Mouse (Mus musculus) thymus, adult 18-20 months (tissue): ENCODE results near the gene Disp2.
A peak's percentile ranks its signal among the peaks of the same experiment; 100 is the strongest.

ENCODE experiments used
- DNase-seq, 2 experiments: peaks; one replicate each; pipeline ENCODE4 v3.0.0; 2022; ENCODE audit warnings: mixed read lengths in 2 of 2

Disp2 gene

DNA sequence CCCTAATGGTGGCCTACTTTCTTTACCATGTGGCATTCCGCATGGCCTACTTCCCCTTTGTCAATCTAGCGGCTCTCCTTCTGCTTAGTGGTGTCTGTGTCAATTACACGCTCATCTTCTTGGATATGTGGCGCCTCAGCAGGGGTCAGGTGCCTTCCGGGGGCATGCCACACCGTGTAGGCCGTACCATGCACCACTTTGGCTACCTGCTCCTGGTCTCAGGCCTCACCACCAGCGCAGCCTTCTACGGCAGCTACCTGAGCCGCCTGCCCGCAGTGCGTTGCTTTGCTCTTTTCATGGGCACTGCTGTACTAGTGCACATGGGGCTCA is 10.7 kb downstream of the Disp2 start:
- no peak for DNase-seq

GRCm38 (mm10) chr2:118790551-118791525 is 11.3 kb downstream of the Disp2 start:
- DNase-seq = no peak

DNA sequence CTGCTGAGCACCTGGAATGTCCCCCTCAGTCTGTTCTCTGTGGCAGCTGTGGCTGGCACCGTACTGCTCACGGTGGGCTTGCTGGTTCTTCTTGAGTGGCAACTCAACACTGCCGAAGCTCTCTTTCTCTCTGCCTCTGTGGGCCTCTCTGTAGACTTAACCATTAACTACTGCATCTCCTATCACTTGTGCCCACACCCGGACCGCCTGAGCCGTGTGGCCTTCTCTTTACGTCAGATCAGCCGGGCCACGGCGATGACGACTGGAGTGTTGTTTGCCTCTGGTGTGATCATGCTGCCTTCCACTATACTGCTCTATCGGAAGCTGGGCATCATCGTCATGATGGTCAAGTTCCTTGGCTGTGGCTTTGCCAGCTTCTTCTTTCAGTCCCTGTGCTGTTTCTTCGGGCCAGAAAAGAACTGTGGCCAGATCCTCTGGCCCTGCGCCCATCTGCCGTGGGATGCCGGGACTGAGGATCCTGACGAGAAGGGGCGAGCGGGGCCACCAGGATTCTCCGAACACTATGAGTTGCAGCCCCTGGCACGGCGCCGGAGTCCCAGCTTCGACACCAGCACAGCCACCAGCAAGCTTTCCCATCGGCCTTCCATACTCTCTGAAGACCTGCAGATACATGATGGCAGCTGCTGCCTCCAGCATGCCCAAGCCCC is 12.2 kb downstream of the Disp2 start:
- no peak for DNase-seq

DNA sequence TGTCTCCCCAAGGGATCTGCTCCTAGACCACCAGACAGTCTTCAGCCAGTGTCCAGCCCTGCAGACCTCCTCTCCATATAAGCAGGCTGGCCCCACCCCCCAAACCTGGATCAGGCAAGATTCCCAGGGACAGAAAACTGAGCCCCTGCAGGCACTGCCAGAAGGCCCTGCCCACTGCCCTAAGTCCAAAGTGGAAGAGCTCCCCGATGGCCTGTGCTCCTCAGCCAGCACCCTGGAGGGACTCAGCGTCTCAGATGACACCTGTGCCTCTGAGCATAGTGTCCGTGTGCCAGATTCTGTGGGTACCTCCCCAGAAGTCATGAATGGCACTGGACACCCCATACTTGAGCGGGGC is 12.7 kb downstream of the Disp2 start:
- no peak for DNase-seq

GRCm38 (mm10) chr2:118793636-118794035 is 14.1 kb downstream of the Disp2 start:
- no peak for DNase-seq

GRCm38 (mm10) chr2:118802542-118803118 is 23.1 kb downstream of the Disp2 start:
- no peak for DNase-seq

- DNase-seq = no peak
Measured at GRCm38 (mm10) chr2:118804474-118804873, 25.0 kb downstream of the Disp2 start.

GRCm38 (mm10) chr2:118805137-118805536 is 25.6 kb downstream of the Disp2 start:
- DNase-seq = no peak

- no peak for DNase-seq
Measured at GRCm38 (mm10) chr2:118805756-118806155, 26.2 kb downstream of the Disp2 start.

- DNase-seq = no peak
Measured at GRCm38 (mm10) chr2:118806860-118807259, 27.3 kb downstream of the Disp2 start.

DNA sequence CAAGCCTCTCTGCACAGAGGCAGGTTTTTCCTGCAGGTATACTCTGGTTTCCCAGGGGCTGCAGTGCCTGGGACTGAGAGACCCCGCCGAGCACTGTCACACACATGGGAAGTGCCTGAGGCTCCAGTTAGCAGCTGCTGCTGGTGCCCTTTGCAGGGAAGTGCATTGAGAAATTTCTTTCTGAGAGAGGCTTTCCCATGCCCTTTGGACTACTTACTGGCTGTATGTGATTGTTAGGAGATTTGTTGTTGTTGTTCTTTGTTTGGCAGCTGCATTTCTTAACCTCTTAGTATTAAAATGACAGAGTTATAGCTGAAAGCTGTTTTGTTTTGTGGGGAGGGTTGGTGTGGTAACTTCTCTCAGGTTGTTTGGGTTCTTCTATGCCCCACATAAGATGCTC is 31.3 kb downstream of the Disp2 start:
- no peak for DNase-seq

DNA sequence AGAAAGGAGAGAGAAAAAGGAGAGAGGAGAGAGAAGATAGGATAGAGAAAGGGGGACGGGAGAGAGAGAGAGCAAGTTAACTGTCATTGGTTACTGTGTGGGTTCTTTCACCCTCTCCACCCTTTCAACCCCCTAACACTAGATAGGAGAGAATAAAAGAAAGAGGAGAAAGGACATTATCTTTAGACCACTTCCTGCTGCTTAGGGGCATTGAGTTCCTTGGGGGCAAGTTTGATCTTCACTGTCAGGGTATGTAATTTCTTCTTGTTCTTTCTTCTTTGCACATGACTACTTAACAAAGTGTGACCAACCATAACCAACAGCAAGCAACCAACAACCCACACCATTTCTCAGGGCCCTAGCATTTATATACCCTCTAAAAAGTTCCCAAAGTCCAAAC is 33.2 kb downstream of the Disp2 start:
- no peak for DNase-seq

- DNase-seq = peak; percentile 79 to 84
Measured at GRCm38 (mm10) chr2:118813981-118814836, 34.7 kb downstream of the Disp2 start, which contains the start of gene Knstrn. TSS of gene Knstrn (plus strand) at chr2:118814003.

DNA sequence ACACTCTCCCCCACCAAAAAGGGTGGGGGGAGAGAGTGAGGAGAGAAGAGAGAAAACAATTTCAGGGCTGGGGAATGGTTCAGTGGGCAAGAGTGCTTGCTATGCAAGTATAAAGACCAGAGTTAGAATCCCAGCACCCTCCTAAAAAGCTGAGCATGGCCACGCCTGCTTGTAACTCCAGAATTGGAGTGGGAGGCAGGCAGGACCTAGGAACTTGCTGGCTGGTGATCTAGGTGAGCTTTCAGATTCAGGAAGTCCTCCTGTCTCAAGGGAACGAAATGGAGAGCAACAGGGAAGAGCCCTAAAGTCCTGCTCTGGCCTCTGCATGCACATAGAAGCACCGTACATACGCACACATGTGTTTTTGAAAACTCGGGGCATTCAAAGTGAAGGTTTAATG is 43.3 kb downstream of the Disp2 start:
- DNase-seq = no peak

DNA sequence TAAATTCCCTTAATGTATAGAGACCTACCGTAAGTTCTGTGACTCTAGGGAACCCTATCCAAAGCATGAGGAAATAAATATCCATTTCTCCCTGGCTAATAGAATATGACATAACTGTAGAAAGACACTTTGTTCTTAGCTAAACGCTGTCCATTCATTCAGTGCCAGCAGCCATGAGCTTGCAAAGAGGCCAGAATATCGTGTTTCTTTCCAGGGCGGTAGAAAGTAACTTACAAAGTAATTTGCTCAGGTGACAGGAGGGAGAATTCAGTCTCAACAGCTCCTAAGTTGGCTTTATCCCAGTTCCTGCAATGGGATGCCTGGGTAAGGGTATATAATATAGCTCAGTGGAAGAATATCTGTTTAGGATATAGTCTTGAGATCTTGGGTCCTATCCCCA is 44.9 kb downstream of the Disp2 start:
- no peak for DNase-seq

- DNase-seq = no peak
Measured at GRCm38 (mm10) chr2:118829096-118829495, 49.6 kb downstream of the Disp2 start.

GRCm38 (mm10) chr2:118834061-118834460 is 54.5 kb downstream of the Disp2 start:
- DNase-seq = no peak

- DNase-seq = no peak
Measured at GRCm38 (mm10) chr2:118835115-118835514, 55.6 kb downstream of the Disp2 start.

GRCm38 (mm10) chr2:118838330-118838729 is 58.8 kb downstream of the Disp2 start:
- DNase-seq = no peak

GRCm38 (mm10) chr2:118841186-118841585 is 61.7 kb downstream of the Disp2 start:
- DNase-seq = no peak

DNA sequence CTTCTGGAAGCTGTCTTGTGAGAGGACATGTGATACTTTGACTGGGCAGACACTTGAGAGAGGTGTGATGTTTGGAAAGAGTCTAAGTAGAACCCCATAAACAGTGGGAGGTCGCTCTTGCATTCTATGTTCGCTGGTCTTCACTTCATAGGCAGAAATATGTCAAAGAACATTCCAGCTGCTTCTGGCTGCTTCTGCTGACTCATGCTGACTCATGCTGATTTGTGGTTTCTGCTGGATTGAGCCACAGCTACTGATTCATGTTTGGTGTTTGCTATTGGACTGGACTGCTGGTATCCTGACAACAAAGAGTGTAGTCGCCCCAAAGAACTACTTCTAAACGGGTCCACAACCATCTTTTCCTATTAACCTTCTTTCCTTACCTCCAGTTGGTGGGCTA is 62.3 kb downstream of the Disp2 start:
- no peak for DNase-seq

- no peak for DNase-seq
Measured at GRCm38 (mm10) chr2:118844427-118844826, 64.9 kb downstream of the Disp2 start.

GRCm38 (mm10) chr2:118846246-118846645 is 66.7 kb downstream of the Disp2 start:
- DNase-seq = peak; percentile 67 to 79
